Mouse (Mus musculus) heart, embryonic 12.5 days (tissue): Measurements from ENCODE around the gene Fstl4. TPM values are rescaled to one million over a fixed set of nuclear protein-coding genes. Genes with fewer than 3 reads are reported as not detected.

Experiments used
- ATAC-seq: fragments of 200-750 bp; cut with Nextera tagmentation; 2 replicates; pipeline ENCODE4 v1.8.0; 2017; ENCODE audit warnings: moderate TSS enrichment, moderate library complexity; ENCODE audit not compliant: insufficient number of reproducible peaks, low FRiP score
- H3K27ac ChIP-seq: fragments of 300-500 bp; sonication (generic); 2 replicates; pipeline ENCODE4 v1.5.1; 2016; ENCODE audit warnings: mild to moderate bottlenecking, moderate library complexity; ENCODE audit not compliant: poor library complexity, severe bottlenecking
- H3K27me3 ChIP-seq: fragments of 300-500 bp; sonication (generic); replicated peaks from 2 replicates; pipeline ENCODE4 v1.6.1; 2016; ENCODE audit warnings: mild to moderate bottlenecking, moderate library complexity
- H3K36me3 ChIP-seq: fragments of 300-500 bp; sonication (generic); 2 replicates; pipeline ENCODE4 v1.6.1; 2016; ENCODE audit warnings: mild to moderate bottlenecking, moderate library complexity
- H3K4me1 ChIP-seq: fragments of 300-500 bp; sonication (generic); replicated peaks from 2 replicates; pipeline ENCODE4 v1.6.1; 2016; ENCODE audit warnings: mild to moderate bottlenecking
- H3K4me2 ChIP-seq: fragments of 300-500 bp; sonication (generic); 2 replicates; pipeline ENCODE4 v1.6.1; 2016; ENCODE audit warnings: mild to moderate bottlenecking, moderate library complexity
- H3K4me3 ChIP-seq: fragments of 300-500 bp; sonication (generic); 2 replicates; pipeline ENCODE4 v1.5.1; 2016; ENCODE audit warnings: mild to moderate bottlenecking
- H3K9ac ChIP-seq: fragments of 300-500 bp; sonication (generic); 2 replicates; pipeline ENCODE4 v1.6.1; 2016; ENCODE audit warnings: mild to moderate bottlenecking, moderate library complexity
- H3K9me3 ChIP-seq: fragments of 300-500 bp; sonication (generic); replicated peaks from 2 replicates; pipeline ENCODE4 v1.6.1; 2016; ENCODE audit warnings: mild to moderate bottlenecking, moderate library complexity
- WGBS: fragments of 180-500 bp; shearing (Covaris S2); methylation state at CpG from one replicate; pipeline ENCODE4 v1.1.7; 2016; 5-methylcytosine and 5-hydroxymethylcytosine counted together
- polyA plus RNA-seq: library from polyadenylated mRNA; unstranded; fragments of >200 nt; fragmentation: Nextera tagmentation; extraction: Ambion mirVana; gene quantifications from 2 replicates; pipeline ENCODE4 v1.2.1, GENCODE M21; 2016

Fstl4 gene
- polyA plus RNA-seq, result 14.1 and 14.8 TPM in 2 replicates

GRCm38 (mm10) chr11:52764461-52764893 is at the start of gene Fstl4:
Fstl4 (plus strand) TSS chr11:52764634.
- Histone ChIP-seq H3K4me3 (peak within 1 kb of the TSS; percentile 59), H3K4me2 (peak within 1 kb of the TSS; percentile 86), H3K9me3 (no peaks in the 10 kb centered on the region), H3K4me1 (peaks cover 24% of the 10 kb centered on the region; the same call in 1 of the 2 replicates), H3K36me3 (no peaks in the 10 kb centered on the region), H3K9ac (peak within 1 kb of the TSS; percentile 76), H3K27ac (no peak within 1 kb of the TSS), H3K27me3 (peaks cover 39% of the 10 kb centered on the region)
- under 1% methylated on average over 46 of the region's 48 CpGs for WGBS
- peak; percentile 38; the same call in 1 of the 2 replicates for ATAC-seq

GRCm38 (mm10) chr11:52718570-52718969 is 45.9 kb upstream of the Fstl4 start:
- H3K4me2 ChIP-seq, result no peak overlapping the region
- no peaks in the 10 kb centered on the region for H3K4me1 ChIP-seq
- H3K27ac ChIP-seq, result no peak overlapping the region
- no peaks in the 10 kb centered on the region for H3K36me3 ChIP-seq
- no peak overlapping the region for H3K9ac ChIP-seq
- WGBS, result 60% methylated on average over 1 of the region's 1 CpGs
- H3K27me3 ChIP-seq, result no peaks in the 10 kb centered on the region
- peaks cover 5% of the 10 kb centered on the region; the same call in 1 of the 2 replicates for H3K9me3 ChIP-seq
- H3K4me3 ChIP-seq, result no peak overlapping the region
- no peak for ATAC-seq

GRCm38 (mm10) chr11:52721087-52721486 is 43.3 kb upstream of the Fstl4 start:
- H3K4me1 ChIP-seq, result no peaks in the 10 kb centered on the region
- H3K9me3 ChIP-seq, result peaks cover 6% of the 10 kb centered on the region
- 78% methylated on average over 6 of the region's 6 CpGs for WGBS
- H3K27ac ChIP-seq, result no peak overlapping the region
- no peaks in the 10 kb centered on the region for H3K36me3 ChIP-seq
- H3K9ac ChIP-seq, result no peak overlapping the region
- no peak overlapping the region for H3K4me2 ChIP-seq
- no peak for ATAC-seq
- no peaks in the 10 kb centered on the region for H3K27me3 ChIP-seq
- H3K4me3 ChIP-seq, result no peak overlapping the region

GRCm38 (mm10) chr11:52722706-52723105 is 41.7 kb upstream of the Fstl4 start:
- no peaks in the 10 kb centered on the region for H3K27me3 ChIP-seq
- H3K4me1 ChIP-seq, result no peaks in the 10 kb centered on the region
- no peak for ATAC-seq
- no peak overlapping the region for H3K27ac ChIP-seq
- H3K9me3 ChIP-seq, result peaks cover 8% of the 10 kb centered on the region
- H3K36me3 ChIP-seq, result no peaks in the 10 kb centered on the region
- H3K4me2 ChIP-seq, result no peak overlapping the region
- 84% methylated on average over 4 of the region's 4 CpGs for WGBS
- H3K4me3 ChIP-seq, result no peak overlapping the region
- no peak overlapping the region for H3K9ac ChIP-seq

GRCm38 (mm10) chr11:52726001-52726400 is 38.4 kb upstream of the Fstl4 start:
- no peak overlapping the region for H3K4me2 ChIP-seq
- ATAC-seq, result no peak
- WGBS, result 89% methylated on average over 1 of the region's 1 CpGs
- no peaks in the 10 kb centered on the region for H3K36me3 ChIP-seq
- H3K9me3 ChIP-seq, result peaks cover 3% of the 10 kb centered on the region; the same call in 1 of the 2 replicates
- no peak overlapping the region for H3K27ac ChIP-seq
- no peaks in the 10 kb centered on the region for H3K4me1 ChIP-seq
- H3K27me3 ChIP-seq, result no peaks in the 10 kb centered on the region
- H3K9ac ChIP-seq, result no peak overlapping the region
- no peak overlapping the region for H3K4me3 ChIP-seq

- ATAC-seq, result no peak
- H3K9me3 ChIP-seq, result peaks cover 3% of the 10 kb centered on the region; the same call in 1 of the 2 replicates
- no peak overlapping the region for H3K27ac ChIP-seq
- H3K36me3 ChIP-seq, result no peaks in the 10 kb centered on the region
- no peaks in the 10 kb centered on the region for H3K4me1 ChIP-seq
- no peak overlapping the region for H3K4me3 ChIP-seq
- 74% methylated on average over 15 of the region's 15 CpGs for WGBS
- H3K27me3 ChIP-seq, result no peaks in the 10 kb centered on the region
- H3K4me2 ChIP-seq, result no peak overlapping the region
- no peak overlapping the region for H3K9ac ChIP-seq
Observed at GRCm38 (mm10) chr11:52728479-52728878, 36.0 kb upstream of the Fstl4 start.

GRCm38 (mm10) chr11:52729890-52730289 is 34.5 kb upstream of the Fstl4 start:
- no peaks in the 10 kb centered on the region for H3K4me1 ChIP-seq
- H3K27ac ChIP-seq, result no peak overlapping the region
- no peak overlapping the region for H3K4me3 ChIP-seq
- H3K9me3 ChIP-seq, result peaks cover 3% of the 10 kb centered on the region; the same call in 1 of the 2 replicates
- 80% methylated on average over 5 of the region's 5 CpGs for WGBS
- H3K4me2 ChIP-seq, result no peak overlapping the region
- no peak overlapping the region for H3K9ac ChIP-seq
- H3K36me3 ChIP-seq, result no peaks in the 10 kb centered on the region
- ATAC-seq, result no peak
- no peaks in the 10 kb centered on the region for H3K27me3 ChIP-seq

GRCm38 (mm10) chr11:52731979-52732378 is 32.5 kb upstream of the Fstl4 start:
- 51% methylated on average over 8 of the region's 8 CpGs for WGBS
- Histone ChIP-seq H3K36me3 (no peaks in the 10 kb centered on the region), H3K27me3 (no peaks in the 10 kb centered on the region), H3K4me1 (peaks cover 6% of the 10 kb centered on the region; the same call in 1 of the 2 replicates), H3K27ac (no peak overlapping the region), H3K9me3 (no peaks in the 10 kb centered on the region), H3K9ac (no peak overlapping the region), H3K4me3 (no peak overlapping the region), H3K4me2 (no peak overlapping the region)
- no peak for ATAC-seq

- Histone ChIP-seq H3K4me3 (no peak overlapping the region), H3K4me1 (peaks cover 11% of the 10 kb centered on the region; the same call in 1 of the 2 replicates), H3K9me3 (no peaks in the 10 kb centered on the region), H3K36me3 (no peaks in the 10 kb centered on the region), H3K27ac (no peak overlapping the region), H3K9ac (no peak overlapping the region), H3K27me3 (no peaks in the 10 kb centered on the region), H3K4me2 (no peak overlapping the region)
- 65% methylated on average over 6 of the region's 6 CpGs for WGBS
- no peak for ATAC-seq
Observed at GRCm38 (mm10) chr11:52734493-52735195, 29.8 kb upstream of the Fstl4 start.

GRCm38 (mm10) chr11:52739187-52739586 is 25.2 kb upstream of the Fstl4 start:
- Histone ChIP-seq H3K9me3 (peaks cover 2% of the 10 kb centered on the region; the same call in 1 of the 2 replicates), H3K36me3 (no peaks in the 10 kb centered on the region), H3K9ac (no peak overlapping the region), H3K27ac (no peak overlapping the region), H3K27me3 (no peaks in the 10 kb centered on the region), H3K4me3 (no peak overlapping the region), H3K4me1 (peaks cover 18% of the 10 kb centered on the region), H3K4me2 (no peak overlapping the region)
- no peak for ATAC-seq
- 20% methylated on average over 9 of the region's 9 CpGs for WGBS

GRCm38 (mm10) chr11:52740466-52740865 is 24.0 kb upstream of the Fstl4 start:
- peaks cover 2% of the 10 kb centered on the region; the same call in 1 of the 2 replicates for H3K9me3 ChIP-seq
- H3K27me3 ChIP-seq, result no peaks in the 10 kb centered on the region
- H3K36me3 ChIP-seq, result no peaks in the 10 kb centered on the region
- no peak overlapping the region for H3K4me2 ChIP-seq
- peaks cover 24% of the 10 kb centered on the region for H3K4me1 ChIP-seq
- H3K27ac ChIP-seq, result no peak overlapping the region
- no peak for ATAC-seq
- H3K9ac ChIP-seq, result no peak overlapping the region
- H3K4me3 ChIP-seq, result no peak overlapping the region
